Mouse (Mus musculus): ENCODE data around the gene Pak4. TPM values are rescaled to one million over a fixed set of nuclear protein-coding genes. Genes with fewer than 3 reads are reported as not detected.

Pak4 gene
- polyA plus RNA-seq, 1 experiment = not detected

- Histone ChIP-seq H3K27ac (ENCODE audit: insufficient read depth, low read depth, low read length) (no peak overlapping the region), H3K4me1 (ENCODE audit: control insufficient read depth, insufficient read depth, low read length) (peaks cover 38% of the 10 kb centered on the region), H3K4me3 (ENCODE audit: insufficient read depth, low read depth, low read length) (no peak overlapping the region)
- TF ChIP-seq POLR2A (IDR thresholded peaks at IDR 0.05; ENCODE audit: insufficient read depth, low read depth, low read length) = no peak
- no peak for TF ChIP-seq CTCF (IDR thresholded peaks at IDR 0.05; ENCODE audit: insufficient read depth, low read depth, low read length)
- WGBS = 58% methylated on average over 11 of the region's 11 CpGs
Measured at GRCm38 (mm10) chr7:28582841-28583240, 15.1 kb downstream of the Pak4 start.

GRCm38 (mm10) chr7:28581721-28582120 is 16.3 kb downstream of the Pak4 start:
- no peak overlapping the region for H3K27ac ChIP-seq (ENCODE audit: insufficient read depth, low read depth, low read length)
- no peak overlapping the region for H3K4me3 ChIP-seq (ENCODE audit: insufficient read depth, low read depth, low read length)
- peaks cover 34% of the 10 kb centered on the region for H3K4me1 ChIP-seq (ENCODE audit: control insufficient read depth, insufficient read depth, low read length)
- TF ChIP-seq POLR2A (IDR thresholded peaks at IDR 0.05; ENCODE audit: insufficient read depth, low read depth, low read length) = no peak
- 88% methylated on average over 4 of the region's 4 CpGs for WGBS

GRCm38 (mm10) chr7:28579826-28580225 is 18.2 kb downstream of the Pak4 start:
- Histone ChIP-seq H3K4me1 (ENCODE audit: control insufficient read depth, insufficient read depth, low read length) (peaks cover 34% of the 10 kb centered on the region), H3K27ac (ENCODE audit: insufficient read depth, low read depth, low read length) (no peak overlapping the region), H3K4me3 (ENCODE audit: insufficient read depth, low read depth, low read length) (no peak overlapping the region)
- WGBS = 64% methylated on average over 5 of the region's 5 CpGs
- no peak for TF ChIP-seq CTCF (IDR thresholded peaks at IDR 0.05; ENCODE audit: insufficient read depth, low read depth, low read length)
- no peak for TF ChIP-seq POLR2A (IDR thresholded peaks at IDR 0.05; ENCODE audit: insufficient read depth, low read depth, low read length)

- Histone ChIP-seq H3K27ac (ENCODE audit: insufficient read depth, low read depth, low read length) (no peak overlapping the region), H3K4me1 (ENCODE audit: control insufficient read depth, insufficient read depth, low read length) (peaks cover 24% of the 10 kb centered on the region), H3K4me3 (ENCODE audit: insufficient read depth, low read depth, low read length) (no peak overlapping the region)
- no peak for TF ChIP-seq POLR2A (IDR thresholded peaks at IDR 0.05; ENCODE audit: insufficient read depth, low read depth, low read length)
- no peak for TF ChIP-seq CTCF (IDR thresholded peaks at IDR 0.05; ENCODE audit: insufficient read depth, low read depth, low read length)
- WGBS = 85% methylated on average over 5 of the region's 5 CpGs
Measured at GRCm38 (mm10) chr7:28578543-28579053, 19.4 kb downstream of the Pak4 start.

- H3K27ac ChIP-seq (ENCODE audit: insufficient read depth, low read depth, low read length) = no peak overlapping the region
- TF ChIP-seq CTCF (IDR thresholded peaks at IDR 0.05; ENCODE audit: insufficient read depth, low read depth, low read length) = no peak
- TF ChIP-seq POLR2A (IDR thresholded peaks at IDR 0.05; ENCODE audit: insufficient read depth, low read depth, low read length) = no peak
- WGBS = 88% methylated on average over 9 of the region's 9 CpGs
- no peak overlapping the region for H3K4me3 ChIP-seq (ENCODE audit: insufficient read depth, low read depth, low read length)
- peaks cover 21% of the 10 kb centered on the region for H3K4me1 ChIP-seq (ENCODE audit: control insufficient read depth, insufficient read depth, low read length)
Measured at GRCm38 (mm10) chr7:28577826-28578542, 20.0 kb downstream of the Pak4 start.

GRCm38 (mm10) chr7:28576271-28576914 is 21.6 kb downstream of the Pak4 start:
- Histone ChIP-seq H3K4me3 (ENCODE audit: insufficient read depth, low read depth, low read length) (no peak overlapping the region), H3K4me1 (ENCODE audit: control insufficient read depth, insufficient read depth, low read length) (peaks cover 27% of the 10 kb centered on the region), H3K27ac (ENCODE audit: insufficient read depth, low read depth, low read length) (no peak overlapping the region)
- no peak for TF ChIP-seq POLR2A (IDR thresholded peaks at IDR 0.05; ENCODE audit: insufficient read depth, low read depth, low read length)
- TF ChIP-seq CTCF (IDR thresholded peaks at IDR 0.05; ENCODE audit: insufficient read depth, low read depth, low read length) = no peak
- WGBS = 75% methylated on average over 5 of the region's 5 CpGs

GRCm38 (mm10) chr7:28575597-28575996 is 22.4 kb downstream of the Pak4 start:
- no peak for TF ChIP-seq CTCF (IDR thresholded peaks at IDR 0.05; ENCODE audit: insufficient read depth, low read depth, low read length)
- no peak for TF ChIP-seq POLR2A (IDR thresholded peaks at IDR 0.05; ENCODE audit: insufficient read depth, low read depth, low read length)
- WGBS = 97% methylated on average over 11 of the region's 11 CpGs
- no peak overlapping the region for H3K27ac ChIP-seq (ENCODE audit: insufficient read depth, low read depth, low read length)
- H3K4me3 ChIP-seq (ENCODE audit: insufficient read depth, low read depth, low read length) = no peak overlapping the region
- peaks cover 33% of the 10 kb centered on the region for H3K4me1 ChIP-seq (ENCODE audit: control insufficient read depth, insufficient read depth, low read length)

- 94% methylated on average over 3 of the region's 3 CpGs for WGBS
- TF ChIP-seq CTCF (IDR thresholded peaks at IDR 0.05; ENCODE audit: insufficient read depth, low read depth, low read length) (no peak), POLR2A (IDR thresholded peaks at IDR 0.05; ENCODE audit: insufficient read depth, low read depth, low read length) (no peak)
- H3K4me3 ChIP-seq (ENCODE audit: insufficient read depth, low read depth, low read length) = no peak overlapping the region
- H3K27ac ChIP-seq (ENCODE audit: insufficient read depth, low read depth, low read length) = no peak overlapping the region
- H3K4me1 ChIP-seq (ENCODE audit: control insufficient read depth, insufficient read depth, low read length) = peaks cover 38% of the 10 kb centered on the region
Measured at GRCm38 (mm10) chr7:28573236-28573635, 24.7 kb downstream of the Pak4 start.

GRCm38 (mm10) chr7:28572689-28573088 is 25.3 kb downstream of the Pak4 start:
- Histone ChIP-seq H3K4me3 (ENCODE audit: insufficient read depth, low read depth, low read length) (no peak overlapping the region), H3K4me1 (ENCODE audit: control insufficient read depth, insufficient read depth, low read length) (peaks cover 40% of the 10 kb centered on the region), H3K27ac (ENCODE audit: insufficient read depth, low read depth, low read length) (no peak overlapping the region)
- TF ChIP-seq CTCF (IDR thresholded peaks at IDR 0.05; ENCODE audit: insufficient read depth, low read depth, low read length) = no peak
- TF ChIP-seq POLR2A (IDR thresholded peaks at IDR 0.05; ENCODE audit: insufficient read depth, low read depth, low read length) = no peak
- 94% methylated on average over 5 of the region's 5 CpGs for WGBS
